Mouse (Mus musculus): ENCODE measurements around the gene Gnb1l.
"Not testable (repeated sequence)": the region's sequence is repeated elsewhere in the genome, so short reads cannot be mapped to it uniquely, and the experiment has no call there.

The Gnb1l gene

DNA sequence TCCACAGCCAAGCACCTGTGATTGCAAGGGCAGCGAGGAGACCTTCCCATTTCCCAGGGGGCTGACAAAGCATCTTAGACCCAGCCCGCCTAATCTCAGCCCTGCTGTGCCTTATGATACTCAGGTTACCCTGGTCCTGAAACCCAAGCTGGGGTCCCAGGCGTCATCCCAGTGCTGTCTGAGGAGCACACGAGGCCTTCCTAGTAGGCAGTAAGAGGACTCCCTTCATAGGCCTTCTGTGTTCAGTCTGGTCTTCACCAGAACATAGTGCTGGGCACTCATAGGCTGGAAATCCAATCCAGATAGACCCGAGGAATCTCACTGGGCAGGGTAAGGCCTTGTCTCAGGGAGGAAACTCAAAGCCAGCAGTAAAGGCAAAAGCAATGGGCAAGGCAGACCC, 14.7 kb upstream of the Gnb1l start:
- no peak for DNase-seq (ENCODE audit: low spot score)

GRCm38 (mm10) chr16:18484386-18484785, 14.1 kb upstream of the Gnb1l start:
- DNase-seq (ENCODE audit: low spot score): no peak

DNA sequence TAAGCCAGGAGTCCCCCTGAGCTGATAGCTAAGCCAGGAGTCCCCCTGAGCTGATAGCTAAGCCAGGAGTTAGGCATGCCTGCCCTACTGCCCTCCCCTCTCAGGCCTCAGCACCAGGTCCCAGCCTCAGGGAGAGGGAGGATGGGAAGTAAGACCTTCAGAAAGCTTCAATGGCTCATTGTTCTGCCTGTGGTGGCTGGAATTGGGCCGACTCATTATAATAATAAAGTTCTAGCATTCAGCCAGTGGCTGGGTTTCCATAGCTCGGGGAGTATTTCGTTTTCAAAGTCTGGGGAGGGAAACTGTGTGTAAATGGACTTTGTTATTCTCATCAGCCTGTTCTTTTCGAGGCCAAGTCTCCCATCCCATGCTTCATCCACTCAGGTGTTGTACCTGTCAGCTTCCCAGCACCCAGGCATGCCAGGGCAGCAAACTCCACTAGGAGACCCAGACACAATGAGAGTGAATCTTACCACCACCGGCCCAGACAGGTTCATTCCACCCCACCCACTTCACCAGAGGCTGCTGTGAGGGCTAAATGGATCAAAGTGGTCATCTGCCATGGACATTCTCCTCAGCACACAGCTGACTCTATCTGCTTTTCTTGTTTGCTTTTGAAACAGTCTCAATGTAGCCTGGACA, 13.6 kb upstream of the Gnb1l start:
- no peak for DNase-seq (ENCODE audit: low spot score)

DNA sequence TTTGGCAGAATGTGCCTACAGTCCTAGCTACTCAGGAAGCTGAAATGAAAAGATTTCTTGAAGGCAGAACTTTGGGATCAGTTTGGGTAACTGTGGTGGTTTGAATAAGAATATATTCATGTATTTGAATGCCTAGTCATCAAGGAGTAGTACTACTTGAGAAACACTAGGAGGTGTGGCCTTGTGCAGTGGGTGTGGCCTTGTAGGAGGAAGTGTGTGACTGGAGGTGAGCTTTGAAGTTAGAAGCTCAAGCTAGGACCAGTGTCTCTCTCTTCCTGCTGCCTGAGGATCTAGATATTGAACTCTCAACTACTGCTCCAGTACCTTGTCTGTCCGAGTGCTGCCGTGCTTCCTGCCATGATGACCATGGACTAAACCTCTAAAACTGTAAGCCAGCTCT, 12.4 kb upstream of the Gnb1l start:
- DNase-seq (ENCODE audit: low spot score): no peak

- DNase-seq (ENCODE audit: low spot score): no peak
Observed at GRCm38 (mm10) chr16:18490281-18490680, 8.2 kb upstream of the Gnb1l start.

GRCm38 (mm10) chr16:18490894-18491293, 7.6 kb upstream of the Gnb1l start:
- DNase-seq (ENCODE audit: low spot score): no peak

DNA sequence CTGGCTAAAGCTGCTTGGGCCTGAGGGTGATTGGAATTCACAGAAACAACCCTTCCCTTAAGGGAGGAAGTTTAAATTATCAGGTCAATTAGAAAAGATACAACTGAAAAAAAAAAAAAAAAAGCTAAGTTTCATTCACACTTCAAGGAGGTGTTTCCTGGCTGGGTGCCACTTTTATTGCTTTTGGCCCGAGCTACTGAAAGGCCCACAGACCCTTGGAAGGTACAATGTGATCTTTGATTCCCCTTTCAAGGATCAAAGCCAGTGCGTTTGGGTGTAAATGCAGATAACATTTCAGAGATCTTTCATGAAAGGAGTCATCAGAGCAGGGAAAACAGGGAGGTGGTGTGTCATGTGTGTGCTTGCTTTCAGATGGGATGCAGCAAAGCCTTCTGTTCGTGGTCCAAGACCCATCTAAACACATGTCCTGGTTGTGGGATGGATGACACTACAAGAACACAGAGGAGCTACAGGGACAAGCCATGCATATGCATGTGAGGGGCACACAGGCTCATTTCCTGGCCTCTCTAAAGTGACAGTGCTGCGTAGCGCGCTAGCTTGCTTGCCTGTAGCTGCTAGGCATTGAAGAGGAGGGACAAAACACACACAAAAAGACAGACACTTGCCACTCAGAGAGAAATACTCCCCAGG, 523 bp upstream of the Gnb1l start:
- peak; percentile 59 for DNase-seq (ENCODE audit: low spot score)

- no peak for DNase-seq (ENCODE audit: low spot score)
Observed at GRCm38 (mm10) chr16:18498996-18499395, 483 bp downstream of the Gnb1l start.

GRCm38 (mm10) chr16:18501531-18501930, 3.0 kb downstream of the Gnb1l start:
- DNase-seq (ENCODE audit: low spot score): no peak

- no peak for DNase-seq (ENCODE audit: low spot score)
Observed at GRCm38 (mm10) chr16:18503566-18504342, 5.2 kb downstream of the Gnb1l start.

- no peak for DNase-seq (ENCODE audit: low spot score)
Observed at GRCm38 (mm10) chr16:18506524-18507199, 8.1 kb downstream of the Gnb1l start.

- no peak for DNase-seq (ENCODE audit: low spot score)
Observed at GRCm38 (mm10) chr16:18507200-18507549, 8.7 kb downstream of the Gnb1l start.

- DNase-seq (ENCODE audit: low spot score): no peak
Observed at GRCm38 (mm10) chr16:18511741-18512140, 13.2 kb downstream of the Gnb1l start.

- no peak for DNase-seq (ENCODE audit: low spot score)
Observed at GRCm38 (mm10) chr16:18513508-18513907, 15.0 kb downstream of the Gnb1l start.

DNA sequence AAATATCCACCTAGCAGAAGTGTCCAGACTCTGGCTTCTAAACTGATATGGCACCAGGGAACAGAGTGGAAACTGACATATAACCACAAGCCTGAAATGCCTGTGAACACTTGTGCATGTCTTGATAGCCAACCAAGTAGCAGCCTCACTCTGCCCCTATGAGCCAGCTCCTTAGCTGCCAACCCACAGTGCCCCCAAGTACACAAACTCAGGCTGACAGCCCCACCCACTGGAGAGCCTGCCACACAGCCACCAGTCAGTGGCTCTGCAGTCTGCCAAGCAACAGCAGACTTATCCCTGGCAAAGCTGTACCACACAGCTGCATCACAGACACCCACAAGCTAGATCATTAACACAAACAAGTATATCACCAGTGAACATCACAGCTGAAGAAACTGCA, 19.6 kb downstream of the Gnb1l start:
- DNase-seq (ENCODE audit: low spot score): no peak

DNA sequence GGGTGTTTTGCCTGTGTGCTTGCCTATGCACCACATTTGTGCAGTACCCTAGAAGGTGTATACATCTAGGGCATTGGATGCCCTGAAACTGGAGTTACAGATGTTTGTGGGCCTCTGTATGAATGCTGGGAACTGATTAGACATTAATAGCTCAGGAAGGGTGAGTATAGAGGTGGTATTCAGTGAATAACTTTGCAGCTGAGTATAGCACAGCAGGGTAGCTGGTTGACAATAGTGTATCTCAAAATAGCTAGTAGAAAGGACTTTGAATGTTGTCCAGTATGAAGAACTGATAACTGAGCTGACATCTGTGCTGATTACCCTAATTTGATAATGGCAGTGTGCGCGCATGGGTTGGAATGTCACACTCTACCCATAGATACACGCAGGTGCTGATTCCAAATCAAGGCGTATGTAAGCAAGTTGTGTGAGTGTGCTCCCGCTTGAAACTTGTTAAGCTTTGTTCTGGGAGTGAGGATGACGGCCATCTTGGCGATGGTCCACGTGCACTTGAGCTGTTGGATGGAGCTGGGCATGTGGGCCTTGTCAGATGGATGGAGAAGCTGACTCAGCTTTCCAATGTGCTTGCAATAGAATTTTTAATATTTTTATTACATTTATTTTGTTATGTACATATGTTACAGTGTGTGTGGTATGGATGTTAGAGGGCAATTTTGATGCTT, 25.2 kb downstream of the Gnb1l start:
- no peak for DNase-seq (ENCODE audit: low spot score)

- DNase-seq (ENCODE audit: low spot score): no peak
Observed at GRCm38 (mm10) chr16:18528656-18529055, 30.1 kb downstream of the Gnb1l start.

DNA sequence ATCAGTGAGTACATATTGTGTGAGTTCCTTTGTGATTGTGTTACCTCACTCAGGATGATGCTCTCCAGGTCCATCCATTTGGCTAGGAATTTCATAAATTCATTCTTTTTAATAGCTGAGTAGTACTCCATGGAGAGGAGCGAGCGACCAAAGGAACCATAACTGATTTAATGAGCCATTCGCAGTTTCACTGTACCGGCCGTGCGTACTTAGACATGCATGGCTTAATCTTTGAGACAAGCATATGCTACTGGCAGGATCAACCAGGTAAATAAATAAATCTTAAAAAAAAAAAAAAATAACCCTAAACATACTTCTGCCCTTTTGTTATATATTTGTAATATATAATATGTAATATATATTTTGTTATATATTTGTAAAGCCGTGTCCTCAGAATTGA, 34.5 kb downstream of the Gnb1l start:
- DNase-seq (ENCODE audit: low spot score): not testable (repeated sequence)

GRCm38 (mm10) chr16:18537407-18537990, 39.0 kb downstream of the Gnb1l start:
- DNase-seq (ENCODE audit: low spot score): no peak

DNA sequence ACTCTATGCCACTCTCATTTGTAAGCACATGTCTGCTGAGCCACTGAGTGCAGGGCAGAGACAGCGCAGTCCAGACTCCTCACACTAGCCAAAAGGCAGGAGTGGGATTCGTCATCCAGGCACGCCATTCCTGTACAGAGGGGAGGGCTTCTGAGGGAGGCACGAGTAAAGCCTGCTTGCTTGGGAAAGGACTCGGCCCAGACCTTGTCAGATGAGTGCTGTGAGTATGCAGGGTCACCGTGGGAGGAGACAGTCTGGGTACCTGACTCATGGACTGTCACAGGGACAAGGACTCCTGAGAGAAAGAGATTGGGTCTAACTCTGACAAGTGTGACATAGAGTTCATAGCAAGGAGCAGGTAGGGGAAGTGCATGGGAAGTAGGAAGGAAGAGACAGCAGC, 40.8 kb downstream of the Gnb1l start:
- DNase-seq (ENCODE audit: low spot score): no peak

GRCm38 (mm10) chr16:18543151-18543829, 44.8 kb downstream of the Gnb1l start:
- DNase-seq (ENCODE audit: low spot score): no peak
